Mouse (Mus musculus): ENCODE measurements around the gene H2-T24.

- no peak for TF ChIP-seq POLR2A (IDR thresholded peaks at IDR 0.05; ENCODE audit: borderline replicate concordance, low read depth, low read length)
- no peak for TF ChIP-seq CTCF (IDR thresholded peaks at IDR 0.05; ENCODE audit: low read depth, low read length)
Observed at GRCm38 (mm10) chr17:35967621-35968020, 52.7 kb downstream of the H2-T24 start.
